Mouse (Mus musculus) right cerebral cortex, adult 2 months (tissue): ENCODE measurements at regions not wholly inside any gene's neighbourhood (a gene's known extent, or its start where the extent isn't known, plus 50 kb on each side); places are given as distances from the start of the nearest gene placed in this dataset.

Experiments
- DNase-seq, 2 experiments: peaks; one replicate each; pipeline ENCODE4 v3.0.0; 2021 to 2022; ENCODE audit warnings: low spot score in 2 of 2

DNA sequence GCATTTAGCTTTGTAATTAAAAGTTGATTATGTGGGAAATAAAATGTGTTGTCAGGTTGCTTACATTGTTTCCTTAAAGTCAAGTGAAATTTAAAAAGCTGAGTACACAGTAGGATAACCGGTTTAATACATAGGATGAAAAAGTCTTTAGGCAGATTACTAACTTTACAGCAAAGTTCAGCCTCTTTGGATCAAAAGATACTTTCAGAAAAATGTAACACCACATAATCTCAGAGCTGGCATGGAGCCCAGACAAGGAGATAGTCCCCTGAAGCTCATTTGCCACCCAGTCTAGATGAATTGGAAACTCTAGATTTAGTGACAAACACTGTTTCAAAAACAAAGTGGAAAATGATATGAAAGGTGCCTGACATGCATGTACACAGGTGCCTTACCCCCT lies 139.6 kb downstream of the Slco4c1 start:
- DNase-seq = peak in 1 of 2 experiments; percentile 6

GRCm38 (mm10) chr1:96731848-96732247 lies 140.1 kb downstream of the Slco4c1 start:
- no peak for DNase-seq
